Mouse (Mus musculus) adrenal gland, postnatal 4 days (tissue): ENCODE measurements at regions not wholly inside any gene's neighbourhood (a gene's known extent, or its start where the extent isn't known, plus 50 kb on each side); places are given as distances from the start of the nearest gene placed in this dataset.
"Not testable (repeated sequence)": the region's sequence is repeated elsewhere in the genome, so short reads cannot be mapped to it uniquely, and the experiment has no call there.

ENCODE experiments used
- DNase-seq, 2 experiments: peaks; one replicate each; pipeline ENCODE4 v3.0.0; 2021 to 2022; ENCODE audit warnings: low spot score in 2 of 2, mixed read lengths in 2 of 2

DNA sequence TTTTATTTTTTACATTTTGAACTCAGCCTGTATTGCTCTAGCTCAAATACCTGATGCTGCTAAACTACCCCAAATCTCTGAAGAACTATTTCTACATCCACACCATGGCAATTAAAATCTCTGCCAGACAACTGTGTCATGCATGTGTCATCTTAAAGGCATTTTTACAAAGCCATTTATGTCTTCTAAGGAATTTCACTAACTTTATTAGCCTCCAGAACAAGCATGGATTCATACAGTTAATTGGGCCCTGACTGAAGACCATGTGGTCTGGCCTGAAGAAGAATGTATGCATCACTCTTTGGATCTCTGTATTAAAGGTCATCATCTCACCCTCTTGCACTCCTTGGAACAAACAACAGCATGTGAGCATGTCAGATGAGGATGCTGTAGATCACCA is 593.5 kb downstream of the Efna5 start:
- DNase-seq: no peak

GRCm38 (mm10) chr17:62287127-62287526 is 594.0 kb downstream of the Efna5 start:
- DNase-seq: no peak

- no peak for DNase-seq
Measured at GRCm38 (mm10) chr17:62286086-62287080, 594.7 kb downstream of the Efna5 start.

GRCm38 (mm10) chr17:62280201-62280600 is 600.9 kb downstream of the Efna5 start:
- no peak for DNase-seq

DNA sequence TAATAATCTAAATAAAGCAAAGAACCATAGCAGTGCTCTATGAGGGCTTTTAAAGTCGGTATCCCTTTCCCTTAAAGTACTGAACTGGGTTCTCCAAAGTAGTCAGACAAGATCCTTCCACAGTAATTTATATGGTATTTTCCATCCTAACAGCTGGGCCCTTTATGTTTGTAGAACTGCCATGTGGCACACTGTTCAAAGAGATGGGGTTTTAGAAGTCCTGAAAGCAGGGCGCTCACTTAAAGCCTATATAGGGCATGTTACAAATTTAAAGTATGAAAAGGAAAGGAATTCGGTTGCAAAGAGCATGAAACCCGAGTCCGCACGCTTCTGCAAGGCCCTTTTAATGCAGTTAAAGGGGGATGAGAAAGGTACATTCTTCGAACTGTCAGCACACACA is 609.7 kb downstream of the Efna5 start:
- no peak for DNase-seq

DNA sequence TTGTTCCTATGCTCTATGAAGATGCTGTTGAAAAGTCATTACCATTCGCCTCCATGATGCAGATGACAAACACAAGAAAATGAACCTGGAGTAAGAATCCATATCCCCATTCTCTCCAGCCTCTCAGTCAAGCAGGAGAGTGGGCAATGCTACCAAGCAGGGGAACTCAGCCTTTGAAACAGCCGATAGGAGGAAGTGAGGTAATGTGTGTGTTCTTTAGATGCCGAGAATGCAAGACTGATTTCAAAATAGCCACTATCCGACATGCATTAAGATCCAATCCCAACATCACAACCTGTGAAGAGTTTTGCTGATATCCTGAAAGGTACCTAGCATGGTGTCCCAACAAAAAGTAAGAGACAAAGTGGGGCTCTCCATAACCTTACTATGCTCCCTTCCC is 611.8 kb downstream of the Efna5 start:
- no peak for DNase-seq

- DNase-seq: no peak
Measured at GRCm38 (mm10) chr17:62253448-62253847, 627.7 kb downstream of the Efna5 start.

GRCm38 (mm10) chr17:62248011-62248410 is 633.1 kb downstream of the Efna5 start:
- DNase-seq: no peak

- no peak for DNase-seq
Measured at GRCm38 (mm10) chr17:62246650-62247049, 634.5 kb downstream of the Efna5 start.

- no peak for DNase-seq
Measured at GRCm38 (mm10) chr17:62230939-62231338, 650.2 kb downstream of the Efna5 start.

GRCm38 (mm10) chr17:62210441-62211025 is 670.6 kb downstream of the Efna5 start:
- no peak for DNase-seq

GRCm38 (mm10) chr17:62202658-62203057 is 678.5 kb downstream of the Efna5 start:
- no peak for DNase-seq

GRCm38 (mm10) chr17:62200491-62200890 is 680.6 kb downstream of the Efna5 start:
- no peak for DNase-seq

- no peak for DNase-seq
Measured at GRCm38 (mm10) chr17:62199559-62199958, 681.6 kb downstream of the Efna5 start.

- DNase-seq: no peak
Measured at GRCm38 (mm10) chr17:62178612-62179210, 702.4 kb downstream of the Efna5 start.

DNA sequence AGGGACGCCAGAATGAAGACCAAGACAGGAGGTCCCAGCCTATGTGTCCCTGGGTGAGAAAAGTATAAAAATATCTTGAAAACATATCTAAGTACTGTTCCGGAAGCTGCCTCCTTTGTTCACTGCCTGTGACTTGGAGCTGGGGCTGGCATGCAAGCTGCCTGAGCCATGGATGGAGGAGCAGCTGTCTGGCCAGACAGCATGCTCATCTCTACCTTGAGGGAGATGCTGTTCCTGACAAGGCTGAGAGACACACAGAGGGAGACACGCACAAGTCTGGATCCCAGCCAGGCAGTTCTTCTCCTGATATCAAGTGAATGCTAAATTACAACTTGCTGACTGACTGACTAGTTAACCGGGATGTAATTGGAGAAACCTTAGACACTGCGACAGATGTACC is 704.8 kb downstream of the Efna5 start:
- DNase-seq: no peak

GRCm38 (mm10) chr17:62172305-62172704 is 708.8 kb downstream of the Efna5 start:
- no peak for DNase-seq

DNA sequence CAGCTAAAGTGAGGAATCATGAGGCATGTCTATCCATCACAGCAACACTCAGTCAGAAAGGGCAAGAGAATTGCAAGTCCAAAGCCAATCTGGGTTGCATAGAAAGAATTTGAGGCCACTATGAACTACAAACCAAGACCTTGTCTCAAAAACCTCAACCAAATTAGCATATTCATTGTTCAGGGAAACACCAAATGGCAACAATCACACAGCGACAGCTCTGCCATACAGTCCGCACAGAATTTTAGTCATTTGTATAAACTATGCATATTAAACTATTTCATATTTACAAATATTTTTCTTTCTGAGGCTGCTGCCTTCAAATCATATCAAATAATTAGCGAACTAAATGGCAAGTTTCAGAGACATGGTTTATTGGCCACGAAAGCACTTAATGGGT is 709.6 kb downstream of the Efna5 start:
- DNase-seq: no peak

DNA sequence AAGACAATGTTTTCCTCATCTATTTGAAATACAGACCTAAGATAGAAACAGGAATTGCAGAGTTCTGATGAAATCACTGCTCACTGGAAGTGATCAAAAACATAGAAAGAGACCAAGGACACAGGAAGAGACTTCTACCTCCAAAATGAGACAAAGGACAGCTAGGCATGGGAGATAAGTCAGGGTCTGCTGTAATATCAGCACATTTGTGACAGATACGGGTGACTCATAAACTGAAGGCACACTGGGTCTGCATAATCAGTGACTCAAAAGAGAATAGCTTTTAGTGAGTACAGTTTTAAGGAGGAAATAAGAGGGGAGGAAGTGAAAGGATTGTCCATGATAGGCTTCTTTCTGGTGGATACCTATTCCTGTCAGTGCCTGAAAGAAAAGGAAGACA is 719.7 kb downstream of the Efna5 start:
- no peak for DNase-seq

GRCm38 (mm10) chr17:62160301-62160700 is 720.8 kb downstream of the Efna5 start:
- no peak for DNase-seq

GRCm38 (mm10) chr17:62135050-62135449 is 746.1 kb downstream of the Efna5 start:
- no peak for DNase-seq

- not testable (repeated sequence) for DNase-seq
Measured at GRCm38 (mm10) chr17:62111703-62112102, 769.4 kb downstream of the Efna5 start.
